Mouse (Mus musculus) C2C12 (cell line): ENCODE data around the gene Plcb4. TPM values are rescaled to one million over a fixed set of nuclear protein-coding genes. Genes with fewer than 3 reads are reported as not detected.
A peak's percentile ranks its signal among the peaks of the same experiment; 100 is the strongest.

Source experiments
- H3K27me3 ChIP-seq: one replicate; pipeline ENCODE4 v1.6.1; 2011; ENCODE audit not compliant: control insufficient read depth, insufficient read depth, insufficient read length
- H3K36me3 ChIP-seq: one replicate; pipeline ENCODE4 v1.6.1; 2011; ENCODE audit not compliant: control insufficient read depth, insufficient read depth
- H3K4me3 ChIP-seq: one replicate; pipeline ENCODE4 v1.5.1; 2011; ENCODE audit warnings: mild to moderate bottlenecking, control low read depth; ENCODE audit not compliant: poor library complexity, insufficient read depth, severe bottlenecking
- H3K79me2 ChIP-seq: one replicate; pipeline ENCODE4 v1.6.1; 2011; ENCODE audit not compliant: control insufficient read depth, insufficient read depth
- H3K79me3 ChIP-seq: one replicate; pipeline ENCODE4 v1.6.1; 2011; ENCODE audit warnings: low read depth, control low read depth
- H3ac ChIP-seq: one replicate; pipeline ENCODE3; 2011; ENCODE audit warnings: low read depth; ENCODE audit not compliant: control insufficient read depth, insufficient read length
- CEBPB ChIP-seq: IDR thresholded peaks from one replicate; pipeline ENCODE4 v1.6.1; 2011; ENCODE audit warnings: low read depth, mild to moderate bottlenecking, control low read depth, moderate library complexity
- CTCF ChIP-seq: IDR thresholded peaks from one replicate; pipeline ENCODE4 v1.5.1; 2011; ENCODE audit not compliant: control insufficient read depth, insufficient read depth, insufficient read length
- FOSL1 ChIP-seq: IDR thresholded peaks from one replicate; pipeline ENCODE4 v1.8.0; 2011; ENCODE audit warnings: mild to moderate bottlenecking, low read length; ENCODE audit not compliant: poor library complexity, insufficient read depth, severe bottlenecking
- MAX ChIP-seq: IDR thresholded peaks from one replicate; pipeline ENCODE4 v1.6.1; 2011; ENCODE audit warnings: mild to moderate bottlenecking, control low read depth
- MYOD1 ChIP-seq: IDR thresholded peaks from one replicate; pipeline ENCODE4 v1.6.1; 2011; ENCODE audit warnings: low read depth; ENCODE audit not compliant: control insufficient read depth, insufficient read length
- MYOG ChIP-seq: IDR thresholded peaks from one replicate; pipeline ENCODE4 v1.6.1; 2011; ENCODE audit not compliant: control insufficient read depth, insufficient read length; ENCODE audit errors: extremely low read depth
- USF1 ChIP-seq: IDR thresholded peaks from one replicate; pipeline ENCODE4 v1.6.1; 2011; ENCODE audit warnings: low read depth, mild to moderate bottlenecking, control low read depth, moderate library complexity
- polyA plus RNA-seq: library from polyadenylated mRNA; unstranded; fragments of >200 nt; fragmentation: generic; extraction: Trizol; gene quantifications from one replicate; pipeline ENCODE4 v1.2.1, GENCODE M21; 2012; ENCODE audit warnings: missing spikeins

The Plcb4 gene
- polyA plus RNA-seq, 1 experiment = 3.0 TPM

DNA sequence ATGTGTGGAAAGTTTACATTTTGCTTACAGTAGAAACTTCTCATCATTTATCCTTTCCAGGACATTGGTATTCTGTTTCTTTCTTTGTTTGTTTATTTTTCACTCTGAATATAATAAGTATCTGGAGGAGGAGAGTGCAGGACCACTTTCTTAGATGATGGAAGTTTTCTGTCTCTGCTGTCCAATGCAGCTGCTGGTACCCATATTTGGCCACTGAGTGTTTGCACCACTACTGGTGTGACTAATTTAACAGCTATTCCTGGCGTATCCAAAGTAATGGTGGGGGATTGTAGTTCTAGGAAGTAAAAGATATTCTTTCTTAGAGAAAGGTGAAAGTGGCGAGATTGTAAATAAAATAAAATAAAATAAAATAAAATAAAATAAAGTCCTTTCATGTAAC lies 21.6 kb upstream of the Plcb4 start:
- Histone ChIP-seq H3K36me3 (no peaks in the 10 kb centered on the region), H3ac (no peak overlapping the region), H3K4me3 (no peak overlapping the region), H3K79me3 (no peaks in the 10 kb centered on the region), H3K27me3 (no peaks in the 10 kb centered on the region), H3K79me2 (no peaks in the 10 kb centered on the region)
- TF ChIP-seq MYOD1 = peak; percentile 74
- TF ChIP-seq FOSL1 = no peak

GRCm38 (mm10) chr2:135641002-135641401 lies 17.8 kb upstream of the Plcb4 start:
- no peaks in the 10 kb centered on the region for H3K27me3 ChIP-seq
- TF ChIP-seq MYOD1 = no peak
- TF ChIP-seq MYOG = no peak
- TF ChIP-seq USF1 = no peak
- TF ChIP-seq FOSL1 = no peak
- no peak for TF ChIP-seq CTCF
- no peak for TF ChIP-seq CEBPB
- no peak for TF ChIP-seq MAX
- H3K36me3 ChIP-seq = no peaks in the 10 kb centered on the region

GRCm38 (mm10) chr2:135641636-135642035 lies 17.2 kb upstream of the Plcb4 start:
- no peaks in the 10 kb centered on the region for H3K27me3 ChIP-seq
- TF ChIP-seq MAX = no peak
- TF ChIP-seq CEBPB = no peak
- peak; percentile 62 for TF ChIP-seq FOSL1
- TF ChIP-seq MYOD1 = no peak
- TF ChIP-seq USF1 = no peak
- no peak for TF ChIP-seq CTCF
- no peak for TF ChIP-seq MYOG
- no peaks in the 10 kb centered on the region for H3K79me2 ChIP-seq
- H3K79me3 ChIP-seq = no peaks in the 10 kb centered on the region
- H3ac ChIP-seq = no peak overlapping the region
- H3K36me3 ChIP-seq = no peaks in the 10 kb centered on the region
- H3K4me3 ChIP-seq = no peak overlapping the region

More at GRCm38 (mm10) chr2:135641002-135641401, 17.8 kb upstream of the Plcb4 start:
- H3K79me2 ChIP-seq = no peaks in the 10 kb centered on the region
- H3K4me3 ChIP-seq = no peak overlapping the region
- H3ac ChIP-seq = no peak overlapping the region
- no peaks in the 10 kb centered on the region for H3K79me3 ChIP-seq

DNA sequence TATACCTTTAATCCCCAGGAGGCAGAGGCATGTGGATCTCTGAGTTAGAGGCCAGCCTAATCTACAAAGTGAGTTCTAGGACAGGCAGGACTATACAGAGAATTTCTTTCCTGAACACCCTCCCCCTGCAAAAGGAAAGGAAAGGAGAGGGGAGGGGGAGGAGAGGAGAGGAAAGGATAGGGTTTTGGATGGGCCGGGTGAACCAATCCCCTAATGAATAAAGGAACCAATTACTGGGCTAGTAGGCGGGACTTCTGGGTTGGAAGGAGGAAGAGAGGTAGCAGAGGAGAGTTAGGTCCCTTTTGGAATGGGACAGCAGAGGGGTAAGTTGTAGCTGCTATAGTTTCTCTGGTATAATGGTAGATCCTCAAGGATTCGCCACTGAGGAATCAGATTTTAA lies 12.6 kb upstream of the Plcb4 start:
- Histone ChIP-seq H3K79me2 (no peaks in the 10 kb centered on the region), H3K36me3 (no peaks in the 10 kb centered on the region), H3K4me3 (no peak overlapping the region), H3ac (no peak overlapping the region), H3K79me3 (no peaks in the 10 kb centered on the region), H3K27me3 (no peaks in the 10 kb centered on the region)
- TF ChIP-seq CTCF (no peak), CEBPB (no peak), MAX (no peak), FOSL1 (no peak), MYOG (no peak), MYOD1 (no peak), USF1 (no peak)

DNA sequence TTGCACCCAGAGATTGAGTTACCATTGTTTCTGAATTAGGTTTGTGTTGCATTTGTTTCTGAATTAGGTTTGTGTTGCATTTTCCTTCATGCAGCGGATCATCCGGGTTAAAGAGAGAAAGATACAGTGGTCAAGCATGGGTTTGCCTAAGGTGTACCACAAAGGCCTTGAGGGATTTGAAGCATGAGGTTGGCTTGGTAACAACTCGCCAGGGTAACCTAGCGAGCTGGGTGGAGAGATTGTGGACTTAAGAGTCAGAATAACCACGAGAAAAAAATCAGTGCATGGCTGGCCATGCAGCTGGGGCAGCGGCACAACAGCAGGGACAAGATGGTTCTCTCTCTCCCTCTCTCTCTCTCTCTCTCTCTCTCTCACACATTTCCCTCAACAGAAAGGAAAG lies 12.2 kb upstream of the Plcb4 start:
- H3K36me3 ChIP-seq = no peaks in the 10 kb centered on the region

DNA sequence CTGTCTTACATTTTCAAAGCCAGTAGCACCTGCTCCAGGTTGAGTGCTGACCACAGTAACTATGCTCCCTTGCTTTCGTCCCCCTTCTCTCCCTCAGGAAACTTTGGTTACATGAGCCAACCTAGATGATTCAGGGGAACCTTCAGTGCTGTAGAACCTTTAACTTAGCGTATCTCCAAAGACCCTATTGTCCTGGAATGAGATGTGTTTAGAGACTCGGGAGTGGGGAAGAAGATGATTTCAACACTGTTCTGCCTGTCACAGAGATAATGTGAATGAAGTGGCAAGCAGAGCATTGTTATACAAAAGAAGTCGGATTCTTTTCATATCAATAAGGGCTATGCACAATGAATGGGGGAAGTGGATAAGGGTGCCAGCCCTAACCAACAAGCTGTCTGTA lies 10.8 kb upstream of the Plcb4 start:
- no peak for TF ChIP-seq FOSL1
- no peak for TF ChIP-seq MYOG
- no peak for TF ChIP-seq CEBPB
- no peak for TF ChIP-seq CTCF
- no peak for TF ChIP-seq MYOD1
- no peak for TF ChIP-seq USF1
- TF ChIP-seq MAX = no peak
- no peak overlapping the region for H3ac ChIP-seq
- H3K4me3 ChIP-seq = no peak overlapping the region
- H3K27me3 ChIP-seq = no peaks in the 10 kb centered on the region
- no peaks in the 10 kb centered on the region for H3K79me2 ChIP-seq
- H3K36me3 ChIP-seq = no peaks in the 10 kb centered on the region
- H3K79me3 ChIP-seq = no peaks in the 10 kb centered on the region

More for the DNA sequence above, 12.2 kb upstream of the Plcb4 start:
- no peak overlapping the region for H3ac ChIP-seq
- H3K27me3 ChIP-seq = no peaks in the 10 kb centered on the region
- H3K79me3 ChIP-seq = no peaks in the 10 kb centered on the region
- no peak for TF ChIP-seq MYOD1
- no peak for TF ChIP-seq MYOG
- TF ChIP-seq USF1 = no peak
- no peak for TF ChIP-seq MAX
- no peak for TF ChIP-seq FOSL1
- no peak for TF ChIP-seq CEBPB
- TF ChIP-seq CTCF = no peak
- no peaks in the 10 kb centered on the region for H3K79me2 ChIP-seq
- H3K4me3 ChIP-seq = no peak overlapping the region
